Mouse (Mus musculus): ENCODE results near the gene 4930513O06Rik. TPM values are rescaled to one million over a fixed set of nuclear protein-coding genes. Genes with fewer than 3 reads are reported as not detected.

4930513O06Rik gene
- polyA plus RNA-seq, 1 experiment from 2014 or later: not detected

Other genes with a start within 250 kb of the 4930513O06Rik start
- 14.1 and 15.0 TPM in 2 replicates for gene Nrk, start 171.8 kb upstream of the 4930513O06Rik start, polyA plus RNA-seq (2015; fragmentation: Nextera tagmentation; extraction: Ambion mirVana)
- 0.14 TPM in 1 of 2 replicates, not detected in the other for gene Serpina7, start 1.0 kb upstream of the 4930513O06Rik start, polyA plus RNA-seq (2015; fragmentation: Nextera tagmentation; extraction: Ambion mirVana)
- gene 4933428M09Rik, start 93.0 kb downstream of the 4930513O06Rik start, polyA plus RNA-seq (2015; fragmentation: Nextera tagmentation; extraction: Ambion mirVana): not detected in 2 replicates
- gene Mum1l1, start 123.8 kb downstream of the 4930513O06Rik start, polyA plus RNA-seq (2015; fragmentation: Nextera tagmentation; extraction: Ambion mirVana): 10.6 and 12.6 TPM in 2 replicates
- 0.14 TPM in 1 of 2 replicates, not detected in the other for gene Trap1a, start 247.4 kb downstream of the 4930513O06Rik start, polyA plus RNA-seq (2015; fragmentation: Nextera tagmentation; extraction: Ambion mirVana)

Data from intestine, embryonic 15.5 days (tissue).